Mouse (Mus musculus) stomach, embryonic 14.5 days (tissue): Measurements from ENCODE around the gene Slc6a16. TPM values are rescaled to one million over a fixed set of nuclear protein-coding genes. Genes with fewer than 3 reads are reported as not detected.

Source experiments
- ATAC-seq: fragments of 200-750 bp; cut with Nextera tagmentation; 2 replicates; pipeline ENCODE4 v1.8.0; 2017; ENCODE audit warnings: low read depth, moderate TSS enrichment; ENCODE audit not compliant: insufficient number of reproducible peaks, insufficient read depth, low FRiP score
- H3K27ac ChIP-seq: fragments of 300-500 bp; sonication (generic); 2 replicates; pipeline ENCODE4 v1.5.1; 2014; ENCODE audit warnings: mild to moderate bottlenecking, low read length, moderate library complexity, mixed read lengths
- H3K27me3 ChIP-seq: fragments of 300-500 bp; sonication (generic); 2 replicates; pipeline ENCODE4 v1.6.1; 2014; ENCODE audit warnings: low read length, control low read depth, mixed read lengths; ENCODE audit not compliant: control insufficient read depth, insufficient read depth
- H3K36me3 ChIP-seq: fragments of 300-500 bp; sonication (generic); 2 replicates; pipeline ENCODE4 v1.6.1; 2014; ENCODE audit warnings: mild to moderate bottlenecking, control low read depth, low read length, moderate library complexity, mixed read lengths; ENCODE audit not compliant: control insufficient read depth, insufficient read depth
- H3K4me1 ChIP-seq: fragments of 300-500 bp; sonication (generic); 2 replicates; pipeline ENCODE4 v1.6.1; 2014; ENCODE audit warnings: low read length, control low read depth, mixed read lengths; ENCODE audit not compliant: control insufficient read depth, insufficient read depth
- H3K4me2 ChIP-seq: fragments of 300-500 bp; sonication (generic); replicated peaks from 2 replicates; pipeline ENCODE4 v1.6.1; 2014; ENCODE audit warnings: low read depth, low read length, control low read depth
- H3K4me3 ChIP-seq: fragments of 300-500 bp; sonication (generic); 2 replicates; pipeline ENCODE4 v1.5.1; 2014; ENCODE audit warnings: low read depth, low read length, control low read depth
- H3K9ac ChIP-seq: fragments of 300-500 bp; sonication (generic); replicated peaks from 2 replicates; pipeline ENCODE4 v1.6.1; 2014; ENCODE audit warnings: low read depth, mild to moderate bottlenecking, control low read depth, low read length, moderate library complexity, mixed read lengths
- H3K9me3 ChIP-seq: fragments of 300-500 bp; sonication (generic); 2 replicates; pipeline ENCODE4 v1.6.1; 2016; ENCODE audit warnings: low read depth, low read length, control low read depth; ENCODE audit not compliant: control insufficient read depth
- WGBS: fragments of 180-500 bp; shearing (Covaris S2); extraction: QIAGEN DNeasy Blood & Tissue Kit; methylation state at CpG from one replicate; pipeline ENCODE4 v1.1.7; 2014; 5-methylcytosine and 5-hydroxymethylcytosine counted together
- polyA plus RNA-seq: library from polyadenylated mRNA; unstranded; fragments of >200 nt; fragmentation: Nextera tagmentation; extraction: Ambion mirVana; gene quantifications from 2 replicates; pipeline ENCODE4 v1.2.1, GENCODE M21; 2014

Slc6a16 gene
- polyA plus RNA-seq, 1 experiment from 2014 or later: not detected

GRCm38 (mm10) chr7:45315182-45315701 is 74.4 kb downstream of the Slc6a16 start:
- Histone ChIP-seq H3K9ac (no peak overlapping the region), H3K4me3 (no peak overlapping the region), H3K9me3 (no peaks in the 10 kb centered on the region), H3K27me3 (no peaks in the 10 kb centered on the region), H3K27ac (no peak overlapping the region), H3K4me1 (peaks cover 13% of the 10 kb centered on the region), H3K36me3 (peaks cover 24% of the 10 kb centered on the region), H3K4me2 (no peak overlapping the region)
- 83% methylated on average over 10 of the region's 10 CpGs for WGBS
- no peak for ATAC-seq

GRCm38 (mm10) chr7:45316536-45316935 is 75.7 kb downstream of the Slc6a16 start:
- 90% methylated on average over 14 of the region's 14 CpGs for WGBS
- Histone ChIP-seq H3K9ac (no peak overlapping the region), H3K9me3 (no peaks in the 10 kb centered on the region), H3K27ac (no peak overlapping the region), H3K36me3 (peaks cover 23% of the 10 kb centered on the region), H3K4me1 (peaks cover 13% of the 10 kb centered on the region), H3K4me3 (no peak overlapping the region), H3K4me2 (no peak overlapping the region), H3K27me3 (no peaks in the 10 kb centered on the region)
- ATAC-seq: no peak

GRCm38 (mm10) chr7:45322245-45322644 is 81.4 kb downstream of the Slc6a16 start:
- ATAC-seq: no peak
- Histone ChIP-seq H3K27me3 (no peaks in the 10 kb centered on the region), H3K4me2 (no peak overlapping the region), H3K9ac (no peak overlapping the region), H3K9me3 (no peaks in the 10 kb centered on the region), H3K4me3 (no peak overlapping the region), H3K4me1 (no peaks in the 10 kb centered on the region), H3K36me3 (peaks cover 11% of the 10 kb centered on the region; the same call in 1 of the 2 replicates), H3K27ac (no peak overlapping the region)
- 87% methylated on average over 4 of the region's 4 CpGs for WGBS

Other genes with a start within 250 kb of the Slc6a16 start
- gene Irf3, start 243.4 kb upstream of the Slc6a16 start, polyA plus RNA-seq: 89.2 and 96.0 TPM in 2 replicates
- 60.6 and 62.9 TPM in 2 replicates for gene Bcl2l12, start 242.4 kb upstream of the Slc6a16 start, polyA plus RNA-seq
- gene Scaf1, start 224.7 kb upstream of the Slc6a16 start, polyA plus RNA-seq: 48.9 and 49.8 TPM in 2 replicates
- gene Rras, start 223.1 kb upstream of the Slc6a16 start, polyA plus RNA-seq: 71.0 and 75.0 TPM in 2 replicates
- gene Prr12, start 188.2 kb upstream of the Slc6a16 start, polyA plus RNA-seq: 13.7 and 17.8 TPM in 2 replicates
- 58.9 and 63.6 TPM in 2 replicates for gene Nosip, start 178.7 kb upstream of the Slc6a16 start, polyA plus RNA-seq
- gene Prrg2, start 178.4 kb upstream of the Slc6a16 start, polyA plus RNA-seq: 20.7 and 20.9 TPM in 2 replicates
- 418 and 432 TPM in 2 replicates for gene Rcn3, start 148.9 kb upstream of the Slc6a16 start, polyA plus RNA-seq
- gene Fcgrt, start 137.2 kb upstream of the Slc6a16 start, polyA plus RNA-seq: 78.6 and 79.9 TPM in 2 replicates
- gene Rps11, start 116.6 kb upstream of the Slc6a16 start, polyA plus RNA-seq: 1,682 and 1,777 TPM in 2 replicates
- gene Rpl13a, start 112.3 kb upstream of the Slc6a16 start, polyA plus RNA-seq: 1,622 and 1,649 TPM in 2 replicates
- 0.65 and 0.83 TPM in 2 replicates for gene Gm45713, start 104.9 kb upstream of the Slc6a16 start, polyA plus RNA-seq
- 2.1 and 2.9 TPM in 2 replicates for gene Flt3l, start 104.7 kb upstream of the Slc6a16 start, polyA plus RNA-seq
- 103 and 114 TPM in 2 replicates for gene Pih1d1, start 86.8 kb upstream of the Slc6a16 start, polyA plus RNA-seq
- 43.4 and 54.1 TPM in 2 replicates for gene Aldh16a1, start 86.5 kb upstream of the Slc6a16 start, polyA plus RNA-seq
- 0.20 TPM in 1 of 2 replicates, not detected in the other for gene Slc17a7, start 77.1 kb upstream of the Slc6a16 start, polyA plus RNA-seq
- not detected in 2 replicates for gene Gfy, start 61.5 kb upstream of the Slc6a16 start, polyA plus RNA-seq
- gene Pth2, start 60.1 kb upstream of the Slc6a16 start, polyA plus RNA-seq: not detected in 2 replicates
- gene Ccdc155, start 36.2 kb upstream of the Slc6a16 start, polyA plus RNA-seq: 0.22 and 0.55 TPM in 2 replicates
- 0.45 and 1.2 TPM in 2 replicates for gene Dkkl1, start 28.9 kb upstream of the Slc6a16 start, polyA plus RNA-seq
- 155 and 167 TPM in 2 replicates for gene Tead2, start 25.3 kb upstream of the Slc6a16 start, polyA plus RNA-seq
- 2.2 and 3.5 TPM in 2 replicates for gene Cd37, start 2.0 kb upstream of the Slc6a16 start, polyA plus RNA-seq
- not detected in 2 replicates for gene Slc6a21, start 36.4 kb downstream of the Slc6a16 start, polyA plus RNA-seq
- gene Trpm4, start 92.7 kb downstream of the Slc6a16 start, polyA plus RNA-seq: 18.3 and 23.5 TPM in 2 replicates
- gene Hrc, start 94.2 kb downstream of the Slc6a16 start, polyA plus RNA-seq: 0.78 and 1.8 TPM in 2 replicates
- gene Ppfia3, start 125.9 kb downstream of the Slc6a16 start, polyA plus RNA-seq: 5.2 and 6.1 TPM in 2 replicates
- gene Lin7b, start 129.5 kb downstream of the Slc6a16 start, polyA plus RNA-seq: 4.2 and 5.1 TPM in 2 replicates
- gene Snrnp70, start 154.7 kb downstream of the Slc6a16 start, polyA plus RNA-seq: 118 and 124 TPM in 2 replicates
- gene Kcna7, start 164.6 kb downstream of the Slc6a16 start, polyA plus RNA-seq: not detected in 2 replicates
- 4.1 and 4.5 TPM in 2 replicates for gene Ntf5, start 172.6 kb downstream of the Slc6a16 start, polyA plus RNA-seq
- 0.52 TPM in 1 of 2 replicates, not detected in the other for gene Lhb, start 179.7 kb downstream of the Slc6a16 start, polyA plus RNA-seq
- 32.7 and 35.3 TPM in 2 replicates for gene Gys1, start 193.8 kb downstream of the Slc6a16 start, polyA plus RNA-seq
- gene Ruvbl2, start 197.0 kb downstream of the Slc6a16 start, polyA plus RNA-seq: 132 and 135 TPM in 2 replicates
- 4,275 and 4,681 TPM in 2 replicates for gene Ftl1, start 218.8 kb downstream of the Slc6a16 start, polyA plus RNA-seq
- gene Bax, start 225.8 kb downstream of the Slc6a16 start, polyA plus RNA-seq: 67.1 and 83.9 TPM in 2 replicates
- gene Tulp2, start 240.8 kb downstream of the Slc6a16 start, polyA plus RNA-seq: 1.7 and 2.9 TPM in 2 replicates
- gene Gm45808, start 245.7 kb downstream of the Slc6a16 start, polyA plus RNA-seq: not detected in 2 replicates
- gene Dhdh, start 247.7 kb downstream of the Slc6a16 start, polyA plus RNA-seq: 2.7 and 3.4 TPM in 2 replicates